Comparison of ENCODE assay signal across 18 mouse cellular contexts in genomic region chr11:57949067-57949466, GRCm38 (mm10).
"Had no signal": no experiment of that assay in that cellular context is flagged by ENCODE, and none has a peak within 500 bp of the region (broad histone marks: within the 10 kb centered on the region; RNA-seq: fewer than 3 reads in every experiment).

No protein-coding gene starts in this region.

- H3K4me2 ChIP-seq: lung, embryonic 14.5 days; midbrain, embryonic 12.5 days; neural tube, embryonic 13.5 days; neural tube, embryonic 15.5 days had no signal

- ATAC-seq: midbrain, embryonic 16.5 days had no signal

- H3K36me3 ChIP-seq: midbrain, embryonic 10.5 days; midbrain, embryonic 12.5 days; neural tube, embryonic 13.5 days; neural tube, embryonic 15.5 days had no signal

- H3K27ac ChIP-seq: midbrain, embryonic 10.5 days; midbrain, embryonic 12.5 days; neural tube, embryonic 13.5 days; neural tube, embryonic 15.5 days had no signal

- DNase-seq: lung, embryonic 14.5 days; lung, postnatal 10 days; lung, postnatal 4 days; midbrain, embryonic 14.5 days; retina, postnatal 1 day; right cerebral cortex, adult 18-20 months; right cerebral cortex, postnatal 25 days; right cerebral cortex, postnatal 4 days; spleen, adult 18-20 months; thymus, adult 18-20 months; thymus, postnatal 14 days; thymus, postnatal 36 days had no signal

- H3K4me3 ChIP-seq: midbrain, embryonic 10.5 days; midbrain, embryonic 12.5 days; myocyte; neural tube, embryonic 13.5 days; neural tube, embryonic 15.5 days had no signal

- H3K4me1 ChIP-seq: midbrain, embryonic 10.5 days; midbrain, embryonic 12.5 days; neural tube, embryonic 13.5 days; neural tube, embryonic 15.5 days had no signal

- H3K9me3 ChIP-seq: midbrain, embryonic 10.5 days; midbrain, embryonic 12.5 days; neural tube, embryonic 13.5 days; neural tube, embryonic 15.5 days had no signal

- H3K9ac ChIP-seq: lung, embryonic 14.5 days; midbrain, embryonic 12.5 days; neural tube, embryonic 13.5 days; neural tube, embryonic 15.5 days had no signal

- H3K27me3 ChIP-seq: midbrain, embryonic 12.5 days; neural tube, embryonic 13.5 days; neural tube, embryonic 15.5 days had no signal
